Mouse (Mus musculus) heart, embryonic 15.5 days (tissue): ENCODE measurements at regions not wholly inside any gene's neighbourhood (a gene's known extent, or its start where the extent isn't known, plus 50 kb on each side); places are given as distances from the start of the nearest gene placed in this dataset.

Experiments used
- ATAC-seq: fragments of 200-750 bp; cut with Nextera tagmentation; replicated peaks from 2 replicates; pipeline ENCODE4 v1.8.0; 2017; ENCODE audit warnings: low read depth, moderate TSS enrichment; ENCODE audit not compliant: insufficient number of reproducible peaks, insufficient read depth, low FRiP score
- H3K27ac ChIP-seq: fragments of 300-500 bp; sonication (generic); 2 replicates; pipeline ENCODE4 v1.5.1; 2015; ENCODE audit warnings: mild to moderate bottlenecking, inconsistent platforms
- H3K27me3 ChIP-seq: fragments of 300-500 bp; sonication (generic); 2 replicates; pipeline ENCODE4 v1.6.1; 2015; ENCODE audit warnings: inconsistent platforms
- H3K36me3 ChIP-seq: fragments of 300-500 bp; sonication (generic); 2 replicates; pipeline ENCODE4 v1.6.1; 2015; ENCODE audit warnings: mild to moderate bottlenecking, inconsistent platforms
- H3K4me1 ChIP-seq: fragments of 300-500 bp; sonication (generic); replicated peaks from 2 replicates; pipeline ENCODE4 v1.6.1; 2015; ENCODE audit warnings: inconsistent platforms
- H3K4me2 ChIP-seq: fragments of 300-500 bp; sonication (generic); 2 replicates; pipeline ENCODE4 v1.6.1; 2015; ENCODE audit warnings: inconsistent platforms, mild to moderate bottlenecking, moderate library complexity
- H3K4me3 ChIP-seq: fragments of 300-500 bp; sonication (generic); 2 replicates; pipeline ENCODE4 v1.5.1; 2015; ENCODE audit warnings: mild to moderate bottlenecking, inconsistent platforms
- H3K9ac ChIP-seq: fragments of 300-500 bp; sonication (generic); 2 replicates; pipeline ENCODE4 v1.6.1; 2015; ENCODE audit warnings: mild to moderate bottlenecking, inconsistent platforms
- H3K9me3 ChIP-seq: fragments of 300-500 bp; sonication (generic); replicated peaks from 2 replicates; pipeline ENCODE4 v1.6.1; 2016; ENCODE audit warnings: inconsistent platforms
- WGBS: fragments of 180-500 bp; shearing (Covaris S2); methylation state at CpG from one replicate; pipeline ENCODE4 v1.1.7; 2015; ENCODE audit warnings: mixed read lengths; 5-methylcytosine and 5-hydroxymethylcytosine counted together

DNA sequence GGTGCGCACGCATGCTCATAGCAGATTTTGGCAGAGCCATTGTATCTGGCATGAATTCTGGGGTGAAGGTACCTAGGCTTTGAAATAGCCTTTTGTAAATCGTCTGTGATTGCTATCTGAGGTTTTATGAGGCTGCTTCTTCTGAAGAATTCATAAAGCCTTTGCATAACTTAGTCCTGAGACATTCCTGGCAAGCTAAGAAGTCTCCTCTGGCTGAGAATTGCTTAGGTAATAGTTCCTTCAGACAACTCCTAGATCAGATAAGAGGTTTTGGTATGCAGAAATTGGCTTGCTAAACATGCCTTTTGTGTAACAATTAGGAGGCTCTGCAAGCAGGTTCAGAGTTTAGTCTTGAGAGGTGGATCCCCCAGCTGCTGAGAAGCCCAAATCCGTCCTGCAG is 82.7 kb downstream of the Pmp22 start:
- Histone ChIP-seq H3K9ac (no peak overlapping the region), H3K9me3 (no peaks in the 10 kb centered on the region), H3K4me1 (peaks cover 12% of the 10 kb centered on the region), H3K36me3 (no peaks in the 10 kb centered on the region), H3K27ac (no peak overlapping the region), H3K27me3 (no peaks in the 10 kb centered on the region), H3K4me3 (no peak overlapping the region), H3K4me2 (no peak overlapping the region)
- ATAC-seq, result no peak
- WGBS, result 77% methylated on average over 4 of the region's 4 CpGs

DNA sequence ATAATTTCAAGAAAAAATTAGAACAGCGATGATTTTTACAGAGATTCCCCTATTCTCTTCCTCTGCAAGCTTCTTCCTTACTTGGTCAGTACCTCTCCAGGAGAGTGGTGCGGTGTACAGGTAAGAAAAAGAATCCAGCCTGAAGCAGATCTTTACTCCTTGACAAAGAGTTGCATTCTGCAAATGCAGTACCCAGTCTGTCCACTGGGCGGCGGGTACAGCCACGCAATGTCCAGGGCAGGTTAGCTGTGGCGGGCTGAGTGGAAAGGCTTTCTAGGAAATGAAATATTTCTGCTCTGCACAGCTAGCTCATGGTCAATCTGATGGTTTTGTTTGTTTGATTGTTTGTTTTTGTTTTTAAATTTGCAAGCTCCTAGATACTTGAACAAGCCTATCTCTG is 84.3 kb downstream of the Pmp22 start:
- no peaks in the 10 kb centered on the region for H3K36me3 ChIP-seq
- no peak overlapping the region for H3K4me2 ChIP-seq
- H3K27me3 ChIP-seq, result no peaks in the 10 kb centered on the region
- no peak overlapping the region for H3K4me3 ChIP-seq
- ATAC-seq, result no peak
- H3K9me3 ChIP-seq, result no peaks in the 10 kb centered on the region
- 15% methylated on average over 6 of the region's 6 CpGs for WGBS
- H3K27ac ChIP-seq, result no peak overlapping the region
- no peak overlapping the region for H3K9ac ChIP-seq
- peaks cover 12% of the 10 kb centered on the region for H3K4me1 ChIP-seq

- ATAC-seq, result 0 out of 2 replicates have a peak, but pooled peaks have one; percentile 24
- no peaks in the 10 kb centered on the region for H3K36me3 ChIP-seq
- 43% methylated on average over 19 of the region's 19 CpGs for WGBS
- no peak overlapping the region for H3K9ac ChIP-seq
- H3K27ac ChIP-seq, result no peak overlapping the region
- peaks cover 12% of the 10 kb centered on the region for H3K4me1 ChIP-seq
- H3K9me3 ChIP-seq, result no peaks in the 10 kb centered on the region
- H3K27me3 ChIP-seq, result no peaks in the 10 kb centered on the region
- no peak overlapping the region for H3K4me3 ChIP-seq
- H3K4me2 ChIP-seq, result peak overlapping the region; percentile 46
These were observed 85.2 kb downstream of the Pmp22 start for GRCm38 (mm10) chr11:63213901-63214425.

- Histone ChIP-seq H3K4me1 (peaks cover 26% of the 10 kb centered on the region), H3K9ac (no peak overlapping the region), H3K4me3 (no peak overlapping the region), H3K9me3 (no peaks in the 10 kb centered on the region), H3K27ac (no peak overlapping the region), H3K4me2 (no peak overlapping the region), H3K27me3 (no peaks in the 10 kb centered on the region), H3K36me3 (no peaks in the 10 kb centered on the region)
- WGBS, result 83% methylated on average over 2 of the region's 2 CpGs
- ATAC-seq, result no peak
These were observed 87.2 kb downstream of the Pmp22 start for GRCm38 (mm10) chr11:63215993-63216392.

GRCm38 (mm10) chr11:63217049-63217448 is 88.3 kb downstream of the Pmp22 start:
- Histone ChIP-seq H3K36me3 (no peaks in the 10 kb centered on the region), H3K4me3 (no peak overlapping the region), H3K9me3 (no peaks in the 10 kb centered on the region), H3K27me3 (no peaks in the 10 kb centered on the region), H3K4me2 (no peak overlapping the region), H3K27ac (no peak overlapping the region), H3K9ac (no peak overlapping the region), H3K4me1 (peaks cover 26% of the 10 kb centered on the region)
- no peak for ATAC-seq
- WGBS, result 61% methylated on average over 3 of the region's 3 CpGs

GRCm38 (mm10) chr11:63226471-63226870 is 97.7 kb downstream of the Pmp22 start:
- Histone ChIP-seq H3K9ac (no peak overlapping the region), H3K4me2 (no peak overlapping the region), H3K4me1 (no peaks in the 10 kb centered on the region), H3K36me3 (no peaks in the 10 kb centered on the region), H3K4me3 (no peak overlapping the region), H3K27me3 (no peaks in the 10 kb centered on the region), H3K9me3 (no peaks in the 10 kb centered on the region), H3K27ac (no peak overlapping the region)
- WGBS, result 92% methylated on average over 3 of the region's 3 CpGs
- no peak for ATAC-seq

DNA sequence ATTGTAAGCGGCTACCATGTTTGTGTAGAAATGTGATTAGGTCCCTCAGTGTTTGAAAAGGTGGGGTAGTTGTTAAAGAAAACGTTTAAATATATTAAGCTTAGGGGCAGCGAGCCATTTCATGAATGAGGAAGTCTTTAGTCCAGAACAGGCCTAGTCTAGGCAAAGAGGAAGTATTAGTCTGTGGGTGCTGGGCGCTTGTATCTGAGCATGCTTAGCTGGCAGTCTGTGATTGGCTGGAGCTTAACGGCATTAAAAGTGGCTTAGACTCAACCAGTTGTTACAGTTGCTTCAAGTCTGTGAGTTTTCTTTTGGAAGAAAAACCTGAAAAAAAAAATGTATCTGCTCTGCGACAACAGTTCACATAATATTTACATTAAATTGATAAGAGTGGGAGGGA is 102.0 kb downstream of the Pmp22 start:
- Histone ChIP-seq H3K9me3 (no peaks in the 10 kb centered on the region), H3K4me3 (no peak overlapping the region), H3K27me3 (no peaks in the 10 kb centered on the region), H3K27ac (no peak overlapping the region), H3K9ac (no peak overlapping the region), H3K36me3 (no peaks in the 10 kb centered on the region), H3K4me2 (no peak overlapping the region), H3K4me1 (no peaks in the 10 kb centered on the region)
- 82% methylated on average over 6 of the region's 6 CpGs for WGBS
- ATAC-seq, result no peak

DNA sequence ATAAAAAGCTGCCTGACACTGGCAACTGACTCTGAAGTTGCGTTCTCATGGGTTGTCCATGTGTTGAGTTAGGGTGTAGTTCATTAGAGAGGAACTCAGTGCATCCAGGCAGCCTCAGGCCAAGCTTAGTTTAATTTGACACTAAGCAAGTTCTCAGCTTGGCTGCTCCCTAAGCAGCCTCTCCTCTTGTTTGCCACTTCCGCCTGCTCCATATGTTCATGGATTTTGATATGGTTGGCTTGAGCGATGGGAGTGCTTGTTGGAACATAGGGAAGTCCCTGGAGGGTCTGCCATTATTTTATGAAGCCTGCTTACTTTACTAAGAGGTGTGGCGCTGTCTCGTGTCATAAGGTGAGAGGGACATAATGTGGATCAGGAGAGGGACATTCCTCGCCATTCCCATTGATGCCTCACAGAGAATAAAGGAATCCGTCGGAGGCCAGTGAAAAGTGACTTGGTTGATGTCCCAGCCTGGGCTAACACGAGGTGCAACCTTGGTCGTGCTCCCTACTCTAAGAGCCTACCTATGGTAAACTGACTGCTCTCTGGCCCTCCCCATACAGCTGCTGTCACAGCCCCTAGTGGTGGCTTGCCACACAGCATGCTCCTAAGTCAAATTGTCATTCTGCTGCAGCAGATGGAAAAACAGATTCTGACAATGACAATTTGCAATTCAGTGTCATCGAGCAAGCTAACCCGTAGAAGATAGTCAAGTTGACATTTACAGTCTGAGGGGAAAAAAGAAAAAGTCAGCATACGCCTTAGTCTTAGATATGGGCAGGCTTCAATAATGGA is 104.6 kb downstream of the Pmp22 start:
- no peaks in the 10 kb centered on the region for H3K4me1 ChIP-seq
- no peaks in the 10 kb centered on the region for H3K9me3 ChIP-seq
- no peak overlapping the region for H3K4me2 ChIP-seq
- ATAC-seq, result no peak
- WGBS, result 76% methylated on average over 13 of the region's 13 CpGs
- H3K9ac ChIP-seq, result no peak overlapping the region
- no peaks in the 10 kb centered on the region for H3K27me3 ChIP-seq
- H3K4me3 ChIP-seq, result no peak overlapping the region
- H3K27ac ChIP-seq, result no peak overlapping the region
- no peaks in the 10 kb centered on the region for H3K36me3 ChIP-seq

DNA sequence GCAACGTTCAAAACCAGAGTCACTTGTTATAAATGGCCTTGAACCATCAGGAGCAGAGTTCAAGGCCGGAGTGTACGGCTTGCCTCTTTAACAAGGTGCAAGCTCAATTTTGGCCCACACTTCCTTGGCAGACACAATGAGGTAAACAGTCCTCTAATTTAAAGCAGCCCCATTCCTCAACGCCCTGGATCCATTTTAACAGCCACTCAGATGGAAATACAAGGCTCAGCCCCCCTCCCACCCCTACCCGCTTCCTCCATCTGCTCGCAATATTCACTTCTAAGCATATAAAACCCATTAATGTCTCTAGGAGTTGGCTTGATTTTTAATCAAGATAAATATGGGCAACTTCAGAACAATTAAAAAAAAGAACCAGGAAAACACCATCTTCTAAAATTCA is 105.7 kb downstream of the Pmp22 start:
- Histone ChIP-seq H3K4me1 (no peaks in the 10 kb centered on the region), H3K9me3 (no peaks in the 10 kb centered on the region), H3K4me2 (no peak overlapping the region), H3K36me3 (no peaks in the 10 kb centered on the region), H3K27me3 (no peaks in the 10 kb centered on the region), H3K9ac (no peak overlapping the region), H3K4me3 (no peak overlapping the region), H3K27ac (no peak overlapping the region)
- ATAC-seq, result no peak
- WGBS, result 81% methylated on average over 6 of the region's 6 CpGs

DNA sequence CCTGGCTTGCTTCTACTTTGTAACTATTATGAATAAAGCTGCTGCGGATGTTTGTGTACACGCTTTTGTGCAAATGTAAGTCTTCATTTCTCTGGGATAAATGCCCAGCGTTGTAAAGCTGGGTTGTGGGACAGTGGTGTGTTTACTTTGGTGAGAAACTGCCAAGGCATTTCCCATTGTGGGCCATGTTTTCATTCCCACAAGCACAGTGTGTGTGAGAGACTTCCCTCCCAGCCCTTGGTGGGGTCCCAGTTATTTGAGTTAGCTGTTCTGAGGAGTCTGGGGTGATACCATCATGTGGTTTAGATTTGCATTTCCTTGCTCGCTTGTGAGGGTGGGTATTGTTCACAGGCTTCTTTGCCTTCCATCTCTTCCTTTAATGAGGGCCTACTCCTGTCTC is 109.9 kb downstream of the Pmp22 start:
- Histone ChIP-seq H3K4me1 (peaks cover 2% of the 10 kb centered on the region; the same call in 1 of the 2 replicates), H3K4me3 (no peak overlapping the region), H3K9me3 (no peaks in the 10 kb centered on the region), H3K4me2 (no peak overlapping the region), H3K36me3 (no peaks in the 10 kb centered on the region), H3K27me3 (no peaks in the 10 kb centered on the region), H3K9ac (no peak overlapping the region), H3K27ac (no peak overlapping the region)
- WGBS, result 72% methylated on average over 4 of the region's 4 CpGs
- no peak for ATAC-seq

DNA sequence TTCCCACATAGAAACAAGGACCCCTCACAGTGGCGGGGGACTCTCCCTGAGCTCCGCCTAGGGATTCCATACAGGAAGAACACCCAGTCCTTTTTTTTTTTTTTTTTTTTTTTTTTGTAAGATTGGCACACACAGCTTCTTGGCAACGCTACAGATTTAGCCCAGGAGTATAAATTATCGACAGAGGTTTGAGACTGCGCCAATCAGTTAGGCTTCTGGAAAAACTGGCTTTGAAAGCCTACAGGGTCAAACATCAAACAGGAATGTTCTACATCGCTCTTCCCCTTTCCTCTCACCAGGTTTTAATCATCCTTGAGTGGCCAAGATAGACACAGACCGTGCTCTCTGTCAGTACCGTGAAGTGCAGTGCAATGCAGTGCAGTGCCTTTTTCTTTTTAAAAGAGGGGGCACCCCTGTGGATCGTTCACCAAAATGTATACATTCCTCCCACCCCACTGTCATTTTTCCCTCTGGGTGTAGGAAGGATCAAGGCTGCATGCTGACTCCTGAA is 115.2 kb downstream of the Pmp22 start:
- Histone ChIP-seq H3K4me2 (peak overlapping the region; percentile 13; the same call in 1 of the 2 replicates), H3K27me3 (no peaks in the 10 kb centered on the region), H3K9me3 (no peaks in the 10 kb centered on the region), H3K36me3 (no peaks in the 10 kb centered on the region), H3K27ac (no peak overlapping the region), H3K9ac (no peak overlapping the region), H3K4me3 (no peak overlapping the region), H3K4me1 (peaks cover 9% of the 10 kb centered on the region)
- 36% methylated on average over 9 of the region's 9 CpGs for WGBS
- no peak for ATAC-seq

GRCm38 (mm10) chr11:63245041-63245440 is 116.3 kb downstream of the Pmp22 start:
- H3K36me3 ChIP-seq, result no peaks in the 10 kb centered on the region
- 86% methylated on average over 6 of the region's 6 CpGs for WGBS
- peaks cover 9% of the 10 kb centered on the region for H3K4me1 ChIP-seq
- no peak overlapping the region for H3K9ac ChIP-seq
- ATAC-seq, result no peak
- H3K27ac ChIP-seq, result no peak overlapping the region
- H3K4me2 ChIP-seq, result no peak overlapping the region
- H3K27me3 ChIP-seq, result no peaks in the 10 kb centered on the region
- no peaks in the 10 kb centered on the region for H3K9me3 ChIP-seq
- H3K4me3 ChIP-seq, result no peak overlapping the region
